ENCODE assay signal across 21 mouse cellular contexts in genomic region chr2:165808179-165808975, GRCm38 (mm10).
"Had no signal": no experiment of that assay in that cellular context is flagged by ENCODE, and none has a peak within 500 bp of the region (broad histone marks: within the 10 kb centered on the region; RNA-seq: fewer than 3 reads in every experiment).

No protein-coding gene starts in this region.

- H3K27ac ChIP-seq: kidney, embryonic 15.5 days; limb, embryonic 13.5 days; liver, embryonic 14.5 days; midbrain, embryonic 10.5 days; midbrain, embryonic 13.5 days; neural tube, embryonic 13.5 days; stomach, postnatal 0 days had no signal

- H3K4me1 ChIP-seq: kidney, embryonic 15.5 days; limb, embryonic 13.5 days; midbrain, embryonic 10.5 days; midbrain, embryonic 13.5 days had no signal

- DNase-seq: kidney, adult 11 months; kidney, adult 8-10 months; kidney, postnatal 25 days; left cerebral cortex, postnatal 4 days; liver, postnatal 0 days; lung, embryonic 14.5 days; retina, postnatal 1 day; thymus, adult 2 months; thymus, postnatal 14 days; thymus, postnatal 4 days had no signal

- H3K27me3 ChIP-seq: kidney, embryonic 15.5 days; limb, embryonic 13.5 days; megakaryocyte, embryonic 14.5 days; midbrain, embryonic 13.5 days; neural tube, embryonic 13.5 days had no signal

- H3K4me3 ChIP-seq: kidney, embryonic 15.5 days; limb, embryonic 13.5 days; megakaryocyte, embryonic 14.5 days; midbrain, embryonic 10.5 days; midbrain, embryonic 13.5 days; myocyte; neural tube, embryonic 13.5 days had no signal

- H3K9ac ChIP-seq: kidney, embryonic 15.5 days; limb, embryonic 13.5 days; liver, embryonic 14.5 days; liver, postnatal 0 days; lung, embryonic 14.5 days; midbrain, embryonic 13.5 days; neural tube, embryonic 13.5 days had no signal

- H3K4me2 ChIP-seq: kidney, embryonic 15.5 days; limb, embryonic 13.5 days; lung, embryonic 14.5 days; midbrain, embryonic 13.5 days; neural tube, embryonic 13.5 days had no signal

- H3K9me3 ChIP-seq: kidney, embryonic 15.5 days; limb, embryonic 13.5 days; megakaryocyte, embryonic 14.5 days; midbrain, embryonic 10.5 days; midbrain, embryonic 13.5 days; neural tube, embryonic 13.5 days had no signal

- ATAC-seq: liver, postnatal 0 days; lung, postnatal 0 days; midbrain, embryonic 13.5 days; midbrain, embryonic 16.5 days had no signal
